Mouse (Mus musculus): Measurements from ENCODE around the gene Hs3st3b1. TPM values are rescaled to one million over a fixed set of nuclear protein-coding genes. Genes with fewer than 3 reads are reported as not detected.

Hs3st3b1 gene
- 33.2 and 34.6 TPM in 2 replicates for polyA plus RNA-seq (2015; fragmentation: Nextera tagmentation; extraction: Ambion mirVana)

- under 1% methylated on average over 43 of the region's 43 CpGs for WGBS
- no peaks in the 10 kb centered on the region for H3K9me3 ChIP-seq (replicated peaks)
- H3K27ac ChIP-seq: peak within 1 kb of the TSS; percentile 83
- H3K36me3 ChIP-seq: no peaks in the 10 kb centered on the region
- peaks cover 92% of the 10 kb centered on the region for H3K27me3 ChIP-seq
- ATAC-seq (replicated peaks; ENCODE audit: low FRiP score): peak; percentile 95
- H3K4me2 ChIP-seq: peak within 1 kb of the TSS; percentile 87
- H3K4me1 ChIP-seq: peaks cover 79% of the 10 kb centered on the region
- H3K9ac ChIP-seq: peak within 1 kb of the TSS; percentile 59
- peak within 1 kb of the TSS; percentile 65 for H3K4me3 ChIP-seq (replicated peaks)
These were observed at the start of gene Hs3st3b1 for GRCm38 (mm10) chr11:63922091-63922621. TSS of gene Hs3st3b1 (minus strand) at chr11:63922290.

GRCm38 (mm10) chr11:63971462-63971861 is 49.4 kb upstream of the Hs3st3b1 start:
- no peaks in the 10 kb centered on the region for H3K9me3 ChIP-seq (replicated peaks)
- H3K36me3 ChIP-seq: 0 out of 2 replicates have a peak, but pooled peaks cover 3% of the 10 kb centered on the region
- no peak for ATAC-seq (replicated peaks; ENCODE audit: low FRiP score)
- H3K4me1 ChIP-seq: peaks cover 33% of the 10 kb centered on the region
- H3K27me3 ChIP-seq: no peaks in the 10 kb centered on the region
- no peak overlapping the region for H3K4me3 ChIP-seq (replicated peaks)
- WGBS: 84% methylated on average over 9 of the region's 9 CpGs
- H3K9ac ChIP-seq: no peak overlapping the region
- 0 out of 2 replicates have a peak overlapping the region, but pooled peaks have one; percentile 45 for H3K27ac ChIP-seq
- H3K4me2 ChIP-seq: no peak overlapping the region

- H3K4me3 ChIP-seq (replicated peaks): no peak overlapping the region
- no peaks in the 10 kb centered on the region for H3K27me3 ChIP-seq
- peak; percentile 60; the same call in 1 of the 2 replicates for ATAC-seq (replicated peaks; ENCODE audit: low FRiP score)
- 58% methylated on average over 6 of the region's 6 CpGs for WGBS
- no peak overlapping the region for H3K9ac ChIP-seq
- H3K4me1 ChIP-seq: peaks cover 40% of the 10 kb centered on the region
- 0 out of 2 replicates have a peak, but pooled peaks cover 3% of the 10 kb centered on the region for H3K36me3 ChIP-seq
- no peak overlapping the region for H3K4me2 ChIP-seq
- H3K9me3 ChIP-seq (replicated peaks): no peaks in the 10 kb centered on the region
- no peak overlapping the region for H3K27ac ChIP-seq
These were observed 48.7 kb upstream of the Hs3st3b1 start for GRCm38 (mm10) chr11:63970818-63971217.

DNA sequence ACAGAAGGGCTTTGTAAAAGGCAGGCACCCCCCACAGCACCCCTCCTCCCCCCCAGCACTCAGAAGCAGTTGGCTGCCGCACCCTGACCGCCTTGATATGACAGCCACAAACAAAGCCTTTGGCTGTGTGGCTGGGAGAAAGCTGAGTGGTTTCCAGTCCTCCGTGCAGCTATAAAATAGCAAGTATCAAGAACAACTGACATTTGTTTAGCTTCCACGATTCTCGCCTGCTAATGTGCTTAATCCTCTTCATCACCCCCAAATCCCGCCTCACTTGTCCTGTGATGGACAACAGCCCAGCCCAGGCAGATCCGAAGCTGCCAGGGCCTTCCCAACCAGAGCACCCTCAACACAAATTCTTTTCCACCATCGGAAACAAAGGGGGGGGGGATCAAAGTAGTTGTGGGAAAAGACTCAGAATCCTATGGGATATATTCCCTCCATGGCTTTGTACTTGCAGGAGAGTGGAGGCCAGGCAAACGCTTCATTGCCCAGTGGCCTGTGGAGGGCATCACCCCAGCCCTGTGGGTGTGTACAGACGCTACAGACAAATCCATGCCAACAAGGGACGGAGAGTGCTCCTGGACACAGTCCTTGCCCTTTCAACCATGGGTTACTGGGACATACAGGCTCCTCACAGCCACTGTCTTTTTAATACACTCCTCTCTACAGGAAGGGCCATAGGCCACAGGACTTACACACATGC is 47.3 kb upstream of the Hs3st3b1 start:
- H3K27me3 ChIP-seq: no peaks in the 10 kb centered on the region
- H3K4me1 ChIP-seq: peaks cover 47% of the 10 kb centered on the region
- ATAC-seq (replicated peaks; ENCODE audit: low FRiP score): no peak; the same call in 1 of the 2 replicates
- 0 out of 2 replicates have a peak, but pooled peaks cover 3% of the 10 kb centered on the region for H3K36me3 ChIP-seq
- H3K9me3 ChIP-seq (replicated peaks): no peaks in the 10 kb centered on the region
- H3K27ac ChIP-seq: no peak overlapping the region
- H3K4me2 ChIP-seq: no peak overlapping the region
- WGBS: 55% methylated on average over 11 of the region's 11 CpGs
- no peak overlapping the region for H3K4me3 ChIP-seq (replicated peaks)
- H3K9ac ChIP-seq: no peak overlapping the region

DNA sequence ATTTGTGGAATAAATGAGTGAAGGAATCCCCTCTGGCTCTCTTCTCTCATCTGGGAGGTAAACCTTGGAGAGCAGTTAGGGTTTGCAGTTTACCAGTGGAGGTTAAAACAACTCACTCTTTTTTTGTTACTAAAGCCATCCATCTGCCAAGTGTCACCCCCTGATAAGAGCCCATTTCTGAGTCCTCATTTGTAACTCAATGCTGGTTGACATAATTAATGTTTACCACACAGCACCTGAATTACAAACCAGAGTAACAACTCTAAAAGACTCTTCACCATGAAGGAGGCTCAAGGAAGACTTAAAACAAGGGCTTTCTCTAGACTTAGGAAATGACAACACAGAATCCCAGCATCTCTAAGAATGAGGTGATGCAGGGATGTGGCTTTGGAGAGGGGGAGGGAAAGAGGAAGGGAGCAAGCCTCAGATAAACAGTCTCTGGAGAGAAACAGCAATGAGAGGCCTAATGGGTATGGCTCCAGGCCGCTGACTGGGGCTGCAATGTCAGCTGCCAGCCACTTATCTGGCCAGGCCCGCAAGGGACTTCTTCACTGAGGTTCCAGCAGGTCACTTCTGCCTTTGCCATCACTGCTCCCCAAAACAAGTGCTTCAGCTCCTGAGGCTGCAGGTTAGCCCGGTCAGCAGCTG is 46.4 kb upstream of the Hs3st3b1 start:
- no peaks in the 10 kb centered on the region for H3K9me3 ChIP-seq (replicated peaks)
- 62% methylated on average over 3 of the region's 3 CpGs for WGBS
- H3K4me3 ChIP-seq (replicated peaks): no peak overlapping the region

DNA sequence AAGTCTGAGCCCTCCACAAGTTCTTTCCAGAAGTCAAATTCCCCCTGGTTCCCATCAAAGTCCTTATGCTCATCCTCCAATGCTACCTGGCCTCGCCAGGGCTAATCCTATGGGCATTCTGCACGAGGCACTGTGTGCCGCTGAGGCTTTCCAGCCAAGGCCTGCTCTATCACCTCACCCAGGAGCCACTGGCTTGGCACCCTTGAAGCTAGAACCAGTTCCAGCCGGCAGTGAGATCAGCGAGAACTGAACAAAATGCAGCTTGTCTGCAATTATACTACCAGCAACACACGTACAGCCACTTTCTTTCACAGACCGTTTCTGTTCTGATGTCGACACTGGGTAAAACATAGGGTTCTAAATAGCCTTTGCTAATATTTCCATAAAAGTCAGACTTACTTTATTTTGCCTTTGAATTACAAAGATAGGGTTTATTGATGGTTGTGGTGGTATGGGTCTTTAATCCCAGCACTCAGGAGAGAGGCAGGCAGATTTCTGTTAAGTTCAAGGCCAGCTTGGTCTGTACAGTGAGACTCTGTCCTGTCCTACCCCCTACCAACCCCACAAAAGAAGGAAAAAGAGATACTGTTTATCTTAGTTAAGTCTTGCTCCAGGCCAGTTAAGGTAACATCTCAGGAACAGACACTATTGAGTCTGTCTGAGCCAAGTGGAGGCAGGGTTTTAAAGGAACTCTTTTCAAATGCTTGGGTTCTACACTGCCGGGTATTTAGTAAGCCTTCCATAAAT is 45.7 kb upstream of the Hs3st3b1 start:
- Histone ChIP-seq H3K4me2 (no peak overlapping the region), H3K36me3 (peaks cover 12% of the 10 kb centered on the region), H3K27me3 (no peaks in the 10 kb centered on the region), H3K9ac (no peak overlapping the region), H3K4me1 (peaks cover 47% of the 10 kb centered on the region), H3K4me3 (replicated peaks) (no peak overlapping the region), H3K27ac (no peak overlapping the region), H3K9me3 (replicated peaks) (no peaks in the 10 kb centered on the region)
- ATAC-seq (replicated peaks; ENCODE audit: low FRiP score): no peak
- WGBS: 76% methylated on average over 9 of the region's 9 CpGs

More for the DNA sequence above, 46.4 kb upstream of the Hs3st3b1 start:
- H3K4me2 ChIP-seq: no peak overlapping the region
- H3K36me3 ChIP-seq: peaks cover 5% of the 10 kb centered on the region
- H3K9ac ChIP-seq: no peak overlapping the region
- no peak overlapping the region for H3K27ac ChIP-seq
- ATAC-seq (replicated peaks; ENCODE audit: low FRiP score): no peak
- peaks cover 47% of the 10 kb centered on the region for H3K4me1 ChIP-seq
- no peaks in the 10 kb centered on the region for H3K27me3 ChIP-seq

DNA sequence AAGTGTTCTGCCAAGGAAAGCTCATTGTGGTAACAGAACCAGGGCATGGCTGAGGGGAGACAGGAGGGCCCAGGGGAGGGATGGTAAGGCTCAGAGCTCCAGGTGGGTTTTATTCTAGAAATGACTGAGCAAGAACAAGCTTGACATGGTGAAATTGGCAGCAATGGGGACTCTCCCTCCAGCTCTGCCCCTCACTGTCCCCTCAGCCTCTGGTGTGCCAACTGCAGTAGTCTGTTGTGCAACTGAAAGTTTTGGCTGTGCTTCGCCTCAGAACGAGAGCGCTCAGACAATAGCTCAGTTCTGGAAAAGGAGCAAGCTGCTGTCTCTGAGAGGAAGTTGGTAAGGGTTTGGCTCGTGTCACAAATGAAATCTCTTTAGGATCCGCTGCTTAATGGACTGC is 43.3 kb upstream of the Hs3st3b1 start:
- H3K27me3 ChIP-seq: no peaks in the 10 kb centered on the region
- 53% methylated on average over 5 of the region's 5 CpGs for WGBS
- no peaks in the 10 kb centered on the region for H3K9me3 ChIP-seq (replicated peaks)
- H3K4me3 ChIP-seq (replicated peaks): no peak overlapping the region
- H3K9ac ChIP-seq: no peak overlapping the region
- ATAC-seq (replicated peaks; ENCODE audit: low FRiP score): no peak
- peaks cover 39% of the 10 kb centered on the region for H3K4me1 ChIP-seq
- no peak overlapping the region for H3K4me2 ChIP-seq
- 0 out of 2 replicates have a peak overlapping the region, but pooled peaks have one; percentile 10 for H3K27ac ChIP-seq
- H3K36me3 ChIP-seq: peaks cover 14% of the 10 kb centered on the region

GRCm38 (mm10) chr11:63957207-63957606 is 35.1 kb upstream of the Hs3st3b1 start:
- Histone ChIP-seq H3K4me2 (no peak overlapping the region), H3K27me3 (peaks cover 2% of the 10 kb centered on the region; the same call in 1 of the 2 replicates), H3K4me1 (peaks cover 12% of the 10 kb centered on the region), H3K9ac (no peak overlapping the region), H3K36me3 (no peaks in the 10 kb centered on the region), H3K4me3 (replicated peaks) (no peak overlapping the region), H3K9me3 (replicated peaks) (no peaks in the 10 kb centered on the region), H3K27ac (no peak overlapping the region)
- 52% methylated on average over 4 of the region's 4 CpGs for WGBS
- 0 out of 2 replicates have a peak, but pooled peaks have one; percentile 40 for ATAC-seq (replicated peaks; ENCODE audit: low FRiP score)

- 36% methylated on average over 7 of the region's 7 CpGs for WGBS
- Histone ChIP-seq H3K36me3 (no peaks in the 10 kb centered on the region), H3K27me3 (peaks cover 2% of the 10 kb centered on the region; the same call in 1 of the 2 replicates), H3K9me3 (replicated peaks) (no peaks in the 10 kb centered on the region), H3K4me2 (no peak overlapping the region), H3K27ac (no peak overlapping the region), H3K4me1 (peaks cover 17% of the 10 kb centered on the region), H3K4me3 (replicated peaks) (no peak overlapping the region), H3K9ac (no peak overlapping the region)
- ATAC-seq (replicated peaks; ENCODE audit: low FRiP score): no peak
These were observed 34.7 kb upstream of the Hs3st3b1 start for GRCm38 (mm10) chr11:63956748-63957147.

DNA sequence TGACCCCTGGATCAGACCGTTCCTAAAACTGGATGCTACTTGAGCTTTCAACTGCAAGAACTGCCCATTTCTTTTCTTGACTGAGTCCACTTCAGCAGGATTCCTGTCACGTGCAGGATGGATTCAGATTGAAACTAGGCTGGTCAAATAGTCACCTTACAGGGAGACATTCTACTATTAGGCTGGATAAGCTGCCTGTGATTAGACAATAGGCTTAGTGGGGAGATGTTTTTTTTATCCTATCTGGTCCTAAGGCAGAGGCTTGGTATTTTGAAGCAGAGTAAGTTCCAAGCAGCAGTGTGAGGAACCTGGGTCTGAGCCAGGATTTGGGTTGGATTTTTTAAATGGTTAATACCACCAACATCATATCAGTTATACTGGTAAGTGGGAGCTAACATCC is 31.8 kb upstream of the Hs3st3b1 start:
- no peak overlapping the region for H3K4me2 ChIP-seq
- no peak for ATAC-seq (replicated peaks; ENCODE audit: low FRiP score)
- H3K4me1 ChIP-seq: peaks cover 17% of the 10 kb centered on the region
- no peak overlapping the region for H3K4me3 ChIP-seq (replicated peaks)
- H3K27ac ChIP-seq: no peak overlapping the region
- H3K9ac ChIP-seq: no peak overlapping the region
- WGBS: 91% methylated on average over 2 of the region's 2 CpGs
- H3K36me3 ChIP-seq: no peaks in the 10 kb centered on the region
- no peaks in the 10 kb centered on the region for H3K9me3 ChIP-seq (replicated peaks)
- peaks cover 2% of the 10 kb centered on the region; the same call in 1 of the 2 replicates for H3K27me3 ChIP-seq

DNA sequence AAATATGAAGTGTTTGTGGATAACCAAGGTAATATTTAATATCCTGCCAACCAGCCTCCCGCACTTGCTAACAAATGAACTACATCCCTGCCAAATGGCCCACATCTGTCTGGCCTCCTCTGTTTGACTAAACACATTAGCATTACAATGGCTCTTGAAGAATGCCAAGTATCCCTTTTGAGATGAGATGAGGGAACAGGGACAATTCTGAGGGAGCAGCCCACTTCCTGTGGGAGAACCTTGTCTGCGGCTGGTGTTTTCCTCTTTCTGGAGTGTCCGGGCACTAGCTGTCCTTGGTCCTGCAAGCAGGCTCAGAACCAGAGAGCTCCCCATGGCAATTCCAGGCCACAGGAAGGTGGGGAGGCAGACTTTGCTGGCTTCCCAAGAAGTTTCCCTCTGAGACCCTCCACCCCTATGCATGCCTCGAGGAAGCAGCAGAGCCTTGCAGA is 30.7 kb upstream of the Hs3st3b1 start:
- Histone ChIP-seq H3K9ac (no peak overlapping the region), H3K4me3 (replicated peaks) (no peak overlapping the region), H3K4me2 (peak overlapping the region; percentile 57; the same call in 1 of the 2 replicates), H3K27me3 (peaks cover 2% of the 10 kb centered on the region; the same call in 1 of the 2 replicates), H3K27ac (no peak overlapping the region), H3K36me3 (no peaks in the 10 kb centered on the region), H3K9me3 (replicated peaks) (no peaks in the 10 kb centered on the region), H3K4me1 (peaks cover 17% of the 10 kb centered on the region)
- no peak for ATAC-seq (replicated peaks; ENCODE audit: low FRiP score)
- 51% methylated on average over 4 of the region's 4 CpGs for WGBS
